Mouse (Mus musculus) ES-Bruce4 (cell line): ENCODE results near the gene Npas1.

Source experiments
- CTCF ChIP-seq: IDR thresholded peaks from one replicate; pipeline ENCODE4 v1.8.1; 2011; ENCODE audit warnings: low read depth, low read length
- EP300 ChIP-seq: IDR thresholded peaks from 2 replicates; pipeline ENCODE4 v1.6.1; 2011; ENCODE audit warnings: low read depth, low read length; ENCODE audit not compliant: insufficient read depth
- POLR2A ChIP-seq: IDR thresholded peaks from one replicate; pipeline ENCODE4 v1.8.1; 2011; ENCODE audit warnings: low read length; ENCODE audit not compliant: insufficient read depth

DNA sequence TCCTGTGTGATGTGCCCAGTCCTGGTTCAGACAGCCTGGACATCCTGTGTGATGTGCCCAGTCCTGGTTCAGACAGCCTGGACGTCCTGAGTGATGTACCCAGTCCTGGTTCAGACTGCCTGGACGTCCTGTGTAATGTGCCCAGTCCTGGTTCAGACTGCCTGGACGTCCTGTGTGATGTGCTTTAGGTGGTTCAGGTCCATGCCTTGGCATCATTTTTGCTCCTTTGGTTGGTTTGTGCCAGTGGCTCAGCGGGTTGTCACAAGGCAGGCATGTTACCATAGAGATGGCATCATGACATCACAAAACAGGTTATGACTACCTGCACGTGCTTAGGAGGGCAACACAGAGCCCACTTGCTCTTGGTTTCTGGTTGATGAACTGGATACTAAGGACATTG lies 66.4 kb downstream of the Npas1 start:
- TF ChIP-seq CTCF (no peak), EP300 (no peak), POLR2A (no peak)
